Comparison of ENCODE assay signal across 8 mouse cellular contexts in genomic region chr2:31769115-31769514, GRCm38 (mm10). TPM values are rescaled to one million over a fixed set of nuclear protein-coding genes. Genes with fewer than 3 reads are reported as not detected.
DNase-seq lines count a peak whose midpoint lies in the region; ATAC-seq lines count a peak whose summit lies in the region.

No protein-coding gene starts in this region.

- no peaks in the 10 kb centered on the region for H3K27me3 ChIP-seq in limb, embryonic 12.5 days
- no peaks in the 10 kb centered on the region for H3K27me3 ChIP-seq in limb, embryonic 10.5 days (ENCODE audit: low read depth, poor library complexity, severe bottlenecking)
- no peaks in the 10 kb centered on the region for H3K27me3 ChIP-seq in forebrain, embryonic 16.5 days (replicated peaks; ENCODE audit: control insufficient read depth, insufficient read depth, low read length)
- no peaks in the 10 kb centered on the region for H3K27me3 ChIP-seq in limb, embryonic 15.5 days
- H3K27me3 ChIP-seq in neural tube, embryonic 13.5 days: no peaks in the 10 kb centered on the region

- 38% methylated on average over 4 of the region's 4 CpGs for WGBS in limb, embryonic 12.5 days
- WGBS in limb, embryonic 10.5 days: 48% methylated on average over 4 of the region's 4 CpGs
- 56% methylated on average over 4 of the region's 4 CpGs for WGBS in forebrain, embryonic 16.5 days
- 26% methylated on average over 4 of the region's 4 CpGs for WGBS in limb, embryonic 15.5 days
- 38% methylated on average over 4 of the region's 4 CpGs for WGBS in neural tube, embryonic 13.5 days

- peaks cover 14% of the 10 kb centered on the region; the same call in 1 of the 2 replicates for H3K36me3 ChIP-seq in limb, embryonic 12.5 days
- peaks cover 39% of the 10 kb centered on the region for H3K36me3 ChIP-seq in limb, embryonic 10.5 days
- no peaks in the 10 kb centered on the region for H3K36me3 ChIP-seq in forebrain, embryonic 16.5 days (ENCODE audit: control insufficient read depth, insufficient read depth)
- 0 out of 2 replicates have a peak, but pooled peaks cover 2% of the 10 kb centered on the region for H3K36me3 ChIP-seq in limb, embryonic 15.5 days
- no peaks in the 10 kb centered on the region for H3K36me3 ChIP-seq in neural tube, embryonic 13.5 days

- H3K9ac ChIP-seq in limb, embryonic 12.5 days (replicated peaks): no peak overlapping the region
- no peak overlapping the region for H3K9ac ChIP-seq in forebrain, embryonic 16.5 days (replicated peaks; ENCODE audit: low read depth, low read length)
- H3K9ac ChIP-seq in limb, embryonic 15.5 days: no peak overlapping the region
- peak overlapping the region; percentile 43; the same call in 1 of the 2 replicates for H3K9ac ChIP-seq in neural tube, embryonic 13.5 days

- H3K4me3 ChIP-seq in limb, embryonic 12.5 days (replicated peaks): no peak overlapping the region
- H3K4me3 ChIP-seq in limb, embryonic 10.5 days: no peak overlapping the region
- no peak overlapping the region for H3K4me3 ChIP-seq in forebrain, embryonic 16.5 days (replicated peaks; ENCODE audit: low read length)
- H3K4me3 ChIP-seq in limb, embryonic 15.5 days: no peak overlapping the region
- H3K4me3 ChIP-seq in neural tube, embryonic 13.5 days: no peak overlapping the region

- no peaks in the 10 kb centered on the region for H3K9me3 ChIP-seq in limb, embryonic 12.5 days
- no peaks in the 10 kb centered on the region for H3K9me3 ChIP-seq in limb, embryonic 10.5 days (replicated peaks)
- no peaks in the 10 kb centered on the region for H3K9me3 ChIP-seq in forebrain, embryonic 16.5 days (ENCODE audit: control insufficient read depth, low read length)
- H3K9me3 ChIP-seq in limb, embryonic 15.5 days: no peaks in the 10 kb centered on the region
- H3K9me3 ChIP-seq in neural tube, embryonic 13.5 days: no peaks in the 10 kb centered on the region

- H3K4me1 ChIP-seq in limb, embryonic 12.5 days (replicated peaks): peaks cover 72% of the 10 kb centered on the region
- peaks cover 61% of the 10 kb centered on the region for H3K4me1 ChIP-seq in limb, embryonic 10.5 days
- peaks cover 12% of the 10 kb centered on the region for H3K4me1 ChIP-seq in forebrain, embryonic 16.5 days (replicated peaks; ENCODE audit: control insufficient read depth, insufficient read depth, low read length)
- H3K4me1 ChIP-seq in limb, embryonic 15.5 days: peaks cover 71% of the 10 kb centered on the region
- peaks cover 67% of the 10 kb centered on the region for H3K4me1 ChIP-seq in neural tube, embryonic 13.5 days (replicated peaks)

- no peak for DNase-seq in limb, embryonic 10.5 days (ENCODE audit: low spot score)
- no peak for DNase-seq in cerebellum, adult 8-10 months
- no peak for DNase-seq in layer of hippocampus, adult 9-10 months (ENCODE audit: low spot score)
- no peak for DNase-seq in cerebellum, postnatal 36 days

- peak overlapping the region; percentile 69 for H3K27ac ChIP-seq in limb, embryonic 12.5 days
- no peak overlapping the region; the same call in 1 of the 2 replicates for H3K27ac ChIP-seq in limb, embryonic 10.5 days
- peak overlapping the region; percentile 20; the same call in 1 of the 2 replicates for H3K27ac ChIP-seq in forebrain, embryonic 16.5 days (ENCODE audit: low read length)
- H3K27ac ChIP-seq in limb, embryonic 15.5 days: peak overlapping the region; percentile 85
- H3K27ac ChIP-seq in neural tube, embryonic 13.5 days (replicated peaks): peak overlapping the region; percentile 70

- H3K4me2 ChIP-seq in limb, embryonic 12.5 days: peak overlapping the region; percentile 39
- no peak overlapping the region for H3K4me2 ChIP-seq in forebrain, embryonic 16.5 days (ENCODE audit: low read length)
- peak overlapping the region; percentile 22 for H3K4me2 ChIP-seq in limb, embryonic 15.5 days
- peak overlapping the region; percentile 28 for H3K4me2 ChIP-seq in neural tube, embryonic 13.5 days

- ATAC-seq in limb, embryonic 12.5 days (ENCODE audit: insufficient number of reproducible peaks, insufficient read depth, low FRiP score, low TSS enrichment, low read depth): no peak
- ATAC-seq in forebrain, embryonic 16.5 days: no peak
- no peak for ATAC-seq in limb, embryonic 15.5 days (ENCODE audit: insufficient number of reproducible peaks, low FRiP score, low TSS enrichment, low read depth)
- no peak; the same call in 1 of the 2 replicates for ATAC-seq in neural tube, embryonic 13.5 days (ENCODE audit: low read depth)

RNA-seq across cellular contexts. Expression of gene Qrfp, which starts 41.3 kb away (rescaled TPM):
- 0.20 and 0.34 TPM in 2 replicates for polyA plus RNA-seq in limb, embryonic 12.5 days (2016; fragmentation: Nextera tagmentation; extraction: Ambion mirVana)
- 0.06 and 0.23 TPM in 2 replicates for polyA plus RNA-seq in limb, embryonic 10.5 days (2016; fragmentation: Nextera tagmentation; extraction: Ambion mirVana)
- 0.06 TPM in 1 of 2 replicates, not detected in the other for polyA plus RNA-seq in forebrain, embryonic 16.5 days (2015; fragmentation: Nextera tagmentation; extraction: Ambion mirVana)
- polyA plus RNA-seq in limb, embryonic 15.5 days (2015; fragmentation: Nextera tagmentation; extraction: Ambion mirVana): 0.14 TPM in 1 of 2 replicates, not detected in the other
- polyA plus RNA-seq in neural tube, embryonic 13.5 days (2015; fragmentation: Nextera tagmentation; extraction: Ambion mirVana): 0.13 TPM in 1 of 2 replicates, not detected in the other
